Mouse (Mus musculus) G1E (cell line): ENCODE measurements around the gene Hoxa3.

Source experiments
- CTCF ChIP-seq: IDR thresholded peaks from 2 replicates; pipeline ENCODE4 v1.5.1; 2012; ENCODE audit warnings: low read depth, low read length, inconsistent platforms, mixed read lengths
- GATA1 ChIP-seq: IDR thresholded peaks from 2 replicates; pipeline ENCODE4 v1.6.1; 2012; ENCODE audit warnings: borderline replicate concordance, low read length, inconsistent platforms, mixed read lengths
- GATA2 ChIP-seq: IDR thresholded peaks from 2 replicates; pipeline ENCODE4 v1.6.1; 2012; ENCODE audit warnings: low read depth, low read length, inconsistent platforms, borderline replicate concordance
- TAL1 ChIP-seq: conservative IDR thresholded peaks from 2 replicates; pipeline ENCODE4 v1.6.1; 2012; ENCODE audit warnings: low read depth, low read length, inconsistent platforms, mixed read lengths

GRCm38 (mm10) chr6:52165441-52166370, 47.4 kb downstream of the Hoxa3 start:
- TF ChIP-seq GATA1 (no peak), CTCF (no peak), TAL1 (no peak), GATA2 (no peak)
